Mouse (Mus musculus) midbrain, embryonic 16.5 days (tissue): ENCODE data around the gene Serpina3g. TPM values are rescaled to one million over a fixed set of nuclear protein-coding genes. Genes with fewer than 3 reads are reported as not detected.

Experiments
- polyA plus RNA-seq: library from polyadenylated mRNA; unstranded; fragments of >200 nt; fragmentation: Nextera tagmentation; extraction: Ambion mirVana; gene quantifications from 2 replicates; pipeline ENCODE4 v1.2.1, GENCODE M21; 2015

Gene Serpina3g
- polyA plus RNA-seq, 1 experiment from 2014 or later: 0.87 TPM

Other genes with a start within 250 kb of the Serpina3g start
- gene Serpina11, start 246.3 kb upstream of the Serpina3g start, polyA plus RNA-seq: not detected in 2 replicates
- gene Serpina9, start 222.5 kb upstream of the Serpina3g start, polyA plus RNA-seq: 0.05 TPM in 1 of 2 replicates, not detected in the other
- gene Serpina12, start 191.8 kb upstream of the Serpina3g start, polyA plus RNA-seq: not detected in 2 replicates
- gene Serpina5, start 135.1 kb upstream of the Serpina3g start, polyA plus RNA-seq: not detected in 2 replicates
- not detected in 2 replicates for gene Serpina3a, start 123.5 kb upstream of the Serpina3g start, polyA plus RNA-seq
- not detected in 2 replicates for gene Serpina3b, start 108.2 kb upstream of the Serpina3g start, polyA plus RNA-seq
- 0.08 TPM in 1 of 2 replicates, not detected in the other for gene Serpina3c, start 82.4 kb upstream of the Serpina3g start, polyA plus RNA-seq
- 0.19 and 0.24 TPM in 2 replicates for gene Serpina3f, start 21.7 kb upstream of the Serpina3g start, polyA plus RNA-seq
- not detected in 2 replicates for gene Serpina3i, start 26.9 kb downstream of the Serpina3g start, polyA plus RNA-seq
- not detected in 2 replicates for gene Serpina3j, start 78.3 kb downstream of the Serpina3g start, polyA plus RNA-seq
- not detected in 2 replicates for gene Serpina3k, start 102.2 kb downstream of the Serpina3g start, polyA plus RNA-seq
- gene Serpina3m, start 102.2 kb downstream of the Serpina3g start, polyA plus RNA-seq: not detected in 2 replicates
- 0.32 and 1.4 TPM in 2 replicates for gene Serpina3n, start 170.5 kb downstream of the Serpina3g start, polyA plus RNA-seq
- gene Gsc, start 237.1 kb downstream of the Serpina3g start, polyA plus RNA-seq: 0.50 and 1.0 TPM in 2 replicates